Mouse (Mus musculus) urinary bladder, postnatal 25 days (tissue): ENCODE data around the gene Ip6k3.

Experiments
- DNase-seq: peaks from one replicate; pipeline ENCODE4 v3.0.0; 2022; ENCODE audit warnings: low spot score

Gene Ip6k3

GRCm38 (mm10) chr17:27122701-27123100 is 44.9 kb downstream of the Ip6k3 start:
- no peak for DNase-seq

- DNase-seq = no peak
Measured at GRCm38 (mm10) chr17:27121781-27122180, 45.8 kb downstream of the Ip6k3 start.

- no peak for DNase-seq
Measured at GRCm38 (mm10) chr17:27121266-27121665, 46.3 kb downstream of the Ip6k3 start.

GRCm38 (mm10) chr17:27120561-27121024 is 47.0 kb downstream of the Ip6k3 start:
- DNase-seq = peak; percentile 55

GRCm38 (mm10) chr17:27119954-27120353 is 47.6 kb downstream of the Ip6k3 start:
- DNase-seq = no peak

GRCm38 (mm10) chr17:27119540-27119895 is 48.1 kb downstream of the Ip6k3 start:
- DNase-seq = no peak

GRCm38 (mm10) chr17:27118676-27119539 is 48.7 kb downstream of the Ip6k3 start:
- no peak for DNase-seq

- no peak for DNase-seq
Measured at GRCm38 (mm10) chr17:27110072-27110471, 57.5 kb downstream of the Ip6k3 start.

- DNase-seq = no peak
Measured at GRCm38 (mm10) chr17:27107936-27108335, 59.7 kb downstream of the Ip6k3 start.

- DNase-seq = no peak
Measured at GRCm38 (mm10) chr17:27106745-27107144, 60.9 kb downstream of the Ip6k3 start.

GRCm38 (mm10) chr17:27105698-27106470 is 61.7 kb downstream of the Ip6k3 start:
- no peak for DNase-seq

- no peak for DNase-seq
Measured at GRCm38 (mm10) chr17:27101675-27102074, 65.9 kb downstream of the Ip6k3 start.

GRCm38 (mm10) chr17:27095690-27096089 is 71.9 kb downstream of the Ip6k3 start:
- peak; percentile 41 for DNase-seq
